Mouse (Mus musculus) hindbrain, embryonic 16.5 days (tissue): ENCODE results near the gene Lamc1. TPM values are rescaled to one million over a fixed set of nuclear protein-coding genes. Genes with fewer than 3 reads are reported as not detected.

Experiments used
- ATAC-seq: fragments of 200-750 bp; cut with Nextera tagmentation; 2 replicates; pipeline ENCODE4 v1.8.0; 2017; ENCODE audit warnings: moderate TSS enrichment, moderate library complexity
- H3K27ac ChIP-seq: fragments of 300-500 bp; sonication (generic); 2 replicates; pipeline ENCODE4 v1.5.1; 2014; ENCODE audit warnings: low read depth, mild to moderate bottlenecking, control low read depth, low read length, moderate library complexity
- H3K27me3 ChIP-seq: fragments of 300-500 bp; sonication (generic); replicated peaks from 2 replicates; pipeline ENCODE4 v1.6.1; 2014; ENCODE audit warnings: low read length; ENCODE audit not compliant: control insufficient read depth, insufficient read depth
- H3K36me3 ChIP-seq: fragments of 300-500 bp; sonication (generic); 2 replicates; pipeline ENCODE4 v1.6.1; 2014; ENCODE audit warnings: mild to moderate bottlenecking, low read length, moderate library complexity, mixed read lengths; ENCODE audit not compliant: control insufficient read depth, insufficient read depth
- H3K4me1 ChIP-seq: fragments of 300-500 bp; sonication (generic); 2 replicates; pipeline ENCODE4 v1.6.1; 2014; ENCODE audit warnings: low read depth, low read length; ENCODE audit not compliant: control insufficient read depth, insufficient read depth
- H3K4me2 ChIP-seq: fragments of 300-500 bp; sonication (generic); 2 replicates; pipeline ENCODE4 v1.6.1; 2014; ENCODE audit warnings: mild to moderate bottlenecking, low read length, control low read depth, moderate library complexity
- H3K4me3 ChIP-seq: fragments of 300-500 bp; sonication (generic); 2 replicates; pipeline ENCODE4 v1.5.1; 2014; ENCODE audit warnings: mild to moderate bottlenecking, low read length, control low read depth, moderate library complexity
- H3K9ac ChIP-seq: fragments of 300-500 bp; sonication (generic); 2 replicates; pipeline ENCODE4 v1.6.1; 2014; ENCODE audit warnings: low read depth, mild to moderate bottlenecking, control low read depth, low read length, moderate library complexity
- H3K9me3 ChIP-seq: fragments of 300-500 bp; sonication (generic); 2 replicates; pipeline ENCODE4 v1.6.1; 2014; ENCODE audit warnings: mild to moderate bottlenecking, low read length, moderate library complexity; ENCODE audit not compliant: control insufficient read depth
- WGBS: fragments of 180-500 bp; shearing (Covaris S2); extraction: QIAGEN DNeasy Blood & Tissue Kit; methylation state at CpG from one replicate; pipeline ENCODE4 v1.1.7; 2014; 5-methylcytosine and 5-hydroxymethylcytosine counted together
- polyA plus RNA-seq: library from polyadenylated mRNA; unstranded; fragments of >200 nt; fragmentation: Nextera tagmentation; extraction: Ambion mirVana; gene quantifications from 2 replicates; pipeline ENCODE4 v1.2.1, GENCODE M21; 2015

Lamc1 gene
- polyA plus RNA-seq, 1 experiment from 2014 or later: 15.4 TPM

- Histone ChIP-seq H3K9me3 (no peaks in the 10 kb centered on the region), H3K27me3 (no peaks in the 10 kb centered on the region), H3K27ac (no peak overlapping the region), H3K36me3 (no peaks in the 10 kb centered on the region), H3K9ac (no peak overlapping the region), H3K4me3 (no peak overlapping the region), H3K4me1 (no peaks in the 10 kb centered on the region), H3K4me2 (no peak overlapping the region)
- WGBS: 90% methylated on average over 4 of the region's 4 CpGs
- ATAC-seq: no peak
Observed at GRCm38 (mm10) chr1:153361926-153362325, 29.3 kb upstream of the Lamc1 start.

GRCm38 (mm10) chr1:153360556-153360955, 28.0 kb upstream of the Lamc1 start:
- ATAC-seq: no peak
- H3K9me3 ChIP-seq: no peaks in the 10 kb centered on the region
- no peaks in the 10 kb centered on the region for H3K36me3 ChIP-seq
- H3K4me3 ChIP-seq: no peak overlapping the region
- H3K9ac ChIP-seq: no peak overlapping the region
- H3K27ac ChIP-seq: no peak overlapping the region
- H3K4me2 ChIP-seq: no peak overlapping the region
- H3K27me3 ChIP-seq: no peaks in the 10 kb centered on the region
- H3K4me1 ChIP-seq: no peaks in the 10 kb centered on the region
- WGBS: 56% methylated on average over 3 of the region's 3 CpGs

GRCm38 (mm10) chr1:153357218-153357617, 24.6 kb upstream of the Lamc1 start:
- H3K27ac ChIP-seq: no peak overlapping the region
- 90% methylated on average over 1 of the region's 1 CpGs for WGBS
- no peaks in the 10 kb centered on the region for H3K4me1 ChIP-seq
- ATAC-seq: no peak
- no peak overlapping the region for H3K4me3 ChIP-seq
- H3K36me3 ChIP-seq: no peaks in the 10 kb centered on the region
- no peak overlapping the region for H3K9ac ChIP-seq
- no peaks in the 10 kb centered on the region for H3K9me3 ChIP-seq
- no peak overlapping the region for H3K4me2 ChIP-seq
- no peaks in the 10 kb centered on the region for H3K27me3 ChIP-seq

GRCm38 (mm10) chr1:153354466-153354865, 21.9 kb upstream of the Lamc1 start:
- Histone ChIP-seq H3K4me2 (no peak overlapping the region), H3K4me1 (no peaks in the 10 kb centered on the region), H3K9me3 (no peaks in the 10 kb centered on the region), H3K4me3 (no peak overlapping the region), H3K27ac (no peak overlapping the region), H3K27me3 (no peaks in the 10 kb centered on the region), H3K36me3 (no peaks in the 10 kb centered on the region), H3K9ac (no peak overlapping the region)
- ATAC-seq: no peak
- 41% methylated on average over 2 of the region's 2 CpGs for WGBS

GRCm38 (mm10) chr1:153353736-153354430, 21.3 kb upstream of the Lamc1 start:
- Histone ChIP-seq H3K27ac (no peak overlapping the region), H3K4me1 (no peaks in the 10 kb centered on the region), H3K27me3 (no peaks in the 10 kb centered on the region), H3K9me3 (no peaks in the 10 kb centered on the region), H3K4me3 (no peak overlapping the region), H3K36me3 (no peaks in the 10 kb centered on the region), H3K4me2 (no peak overlapping the region), H3K9ac (no peak overlapping the region)
- WGBS: 61% methylated on average over 18 of the region's 18 CpGs
- no peak for ATAC-seq

- Histone ChIP-seq H3K4me2 (no peak overlapping the region), H3K4me1 (no peaks in the 10 kb centered on the region), H3K4me3 (no peak overlapping the region), H3K27me3 (no peaks in the 10 kb centered on the region), H3K36me3 (no peaks in the 10 kb centered on the region), H3K9me3 (no peaks in the 10 kb centered on the region), H3K27ac (no peak overlapping the region), H3K9ac (no peak overlapping the region)
- no peak for ATAC-seq
- WGBS: 88% methylated on average over 4 of the region's 4 CpGs
Observed at GRCm38 (mm10) chr1:153351034-153351433, 18.4 kb upstream of the Lamc1 start.

GRCm38 (mm10) chr1:153347726-153348125, 15.1 kb upstream of the Lamc1 start:
- no peaks in the 10 kb centered on the region for H3K36me3 ChIP-seq
- WGBS: 68% methylated on average over 3 of the region's 3 CpGs
- no peak for ATAC-seq

GRCm38 (mm10) chr1:153347040-153347439, 14.5 kb upstream of the Lamc1 start:
- H3K4me2 ChIP-seq: no peak overlapping the region
- H3K9ac ChIP-seq: no peak overlapping the region
- H3K9me3 ChIP-seq: no peaks in the 10 kb centered on the region
- H3K4me1 ChIP-seq: no peaks in the 10 kb centered on the region
- H3K4me3 ChIP-seq: no peak overlapping the region
- no peaks in the 10 kb centered on the region for H3K36me3 ChIP-seq
- WGBS: 97% methylated on average over 2 of the region's 2 CpGs
- no peak overlapping the region for H3K27ac ChIP-seq
- no peak for ATAC-seq
- H3K27me3 ChIP-seq: no peaks in the 10 kb centered on the region

More at GRCm38 (mm10) chr1:153347726-153348125, 15.1 kb upstream of the Lamc1 start:
- Histone ChIP-seq H3K27me3 (no peaks in the 10 kb centered on the region), H3K9me3 (no peaks in the 10 kb centered on the region), H3K4me1 (no peaks in the 10 kb centered on the region), H3K4me2 (no peak overlapping the region), H3K4me3 (no peak overlapping the region), H3K27ac (no peak overlapping the region), H3K9ac (no peak overlapping the region)

- H3K9me3 ChIP-seq: no peaks in the 10 kb centered on the region
- H3K9ac ChIP-seq: peak overlapping the region; percentile 50
- H3K4me1 ChIP-seq: no peaks in the 10 kb centered on the region
- H3K27ac ChIP-seq: no peak overlapping the region; the same call in 1 of the 2 replicates
- peak overlapping the region; percentile 41 for H3K4me3 ChIP-seq
- peak overlapping the region; percentile 53 for H3K4me2 ChIP-seq
- no peaks in the 10 kb centered on the region for H3K27me3 ChIP-seq
- peak; percentile 82 for ATAC-seq
- 48% methylated on average over 16 of the region's 16 CpGs for WGBS
- H3K36me3 ChIP-seq: no peaks in the 10 kb centered on the region
Observed at GRCm38 (mm10) chr1:153345699-153346291, 13.2 kb upstream of the Lamc1 start.
